Mouse (Mus musculus) midbrain, embryonic 15.5 days (tissue): Measurements from ENCODE around the gene Zpr1. TPM values are rescaled to one million over a fixed set of nuclear protein-coding genes. Genes with fewer than 3 reads are reported as not detected.

Experiments
- ATAC-seq: fragments of 200-750 bp; cut with Nextera tagmentation; replicated peaks from 2 replicates; pipeline ENCODE4 v1.8.0; 2017; ENCODE audit warnings: moderate TSS enrichment
- H3K27ac ChIP-seq: fragments of 300-500 bp; sonication (generic); 2 replicates; pipeline ENCODE4 v1.5.1; 2015; ENCODE audit warnings: mild to moderate bottlenecking, inconsistent platforms
- H3K27me3 ChIP-seq: fragments of 300-500 bp; sonication (generic); replicated peaks from 2 replicates; pipeline ENCODE4 v1.6.1; 2015; ENCODE audit warnings: inconsistent platforms
- H3K36me3 ChIP-seq: fragments of 300-500 bp; sonication (generic); replicated peaks from 2 replicates; pipeline ENCODE4 v1.6.1; 2015; ENCODE audit warnings: inconsistent platforms
- H3K4me1 ChIP-seq: fragments of 300-500 bp; sonication (generic); 2 replicates; pipeline ENCODE4 v1.6.1; 2015; ENCODE audit warnings: inconsistent platforms
- H3K4me2 ChIP-seq: fragments of 300-500 bp; sonication (generic); 2 replicates; pipeline ENCODE4 v1.6.1; 2015; ENCODE audit warnings: inconsistent platforms, mild to moderate bottlenecking, moderate library complexity
- H3K4me3 ChIP-seq: fragments of 300-500 bp; sonication (generic); 2 replicates; pipeline ENCODE4 v1.5.1; 2015; ENCODE audit warnings: mild to moderate bottlenecking, inconsistent platforms
- H3K9ac ChIP-seq: fragments of 300-500 bp; sonication (generic); 2 replicates; pipeline ENCODE4 v1.6.1; 2015; ENCODE audit warnings: mild to moderate bottlenecking, inconsistent platforms
- H3K9me3 ChIP-seq: fragments of 300-500 bp; sonication (generic); 2 replicates; pipeline ENCODE4 v1.6.1; 2016; ENCODE audit warnings: inconsistent platforms
- WGBS: fragments of 180-500 bp; shearing (Covaris S2); methylation state at CpG from one replicate; pipeline ENCODE4 v1.1.7; 2015; ENCODE audit warnings: mixed read lengths; 5-methylcytosine and 5-hydroxymethylcytosine counted together
- polyA plus RNA-seq: library from polyadenylated mRNA; unstranded; fragments of >200 nt; fragmentation: Nextera tagmentation; extraction: Ambion mirVana; gene quantifications from 2 replicates; pipeline ENCODE4 v1.2.1, GENCODE M21; 2015

Zpr1 gene
- polyA plus RNA-seq, 1 experiment from 2014 or later: 64.0 TPM

DNA sequence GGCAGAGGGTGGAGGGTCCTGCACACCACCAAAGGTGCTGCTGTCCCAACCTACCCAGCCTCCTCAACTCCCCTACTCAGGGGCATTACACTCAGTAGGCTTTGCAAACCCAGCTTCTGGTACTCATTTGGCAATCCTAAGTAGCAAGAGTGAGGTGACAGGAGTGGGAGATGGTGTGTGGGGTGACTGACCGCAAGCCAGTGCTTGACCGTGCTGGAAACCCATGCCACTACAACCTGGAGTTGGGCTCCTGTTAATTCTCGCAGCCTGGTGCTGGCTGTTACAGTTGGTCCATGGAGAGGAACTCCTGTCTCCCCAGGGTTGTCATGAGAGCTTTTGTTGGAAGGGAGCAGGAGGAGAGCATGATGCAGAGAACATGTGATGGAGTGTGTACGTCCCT lies 2.1 kb upstream of the Zpr1 start:
- no peak overlapping the region for H3K27ac ChIP-seq
- no peak for ATAC-seq
- H3K4me3 ChIP-seq: no peak overlapping the region
- H3K27me3 ChIP-seq: peaks cover 21% of the 10 kb centered on the region
- 91% methylated on average over 4 of the region's 4 CpGs for WGBS
- H3K4me1 ChIP-seq: peaks cover 13% of the 10 kb centered on the region
- peaks cover 3% of the 10 kb centered on the region; the same call in 1 of the 2 replicates for H3K36me3 ChIP-seq
- no peaks in the 10 kb centered on the region for H3K9me3 ChIP-seq
- no peak overlapping the region for H3K9ac ChIP-seq
- H3K4me2 ChIP-seq: no peak overlapping the region

DNA sequence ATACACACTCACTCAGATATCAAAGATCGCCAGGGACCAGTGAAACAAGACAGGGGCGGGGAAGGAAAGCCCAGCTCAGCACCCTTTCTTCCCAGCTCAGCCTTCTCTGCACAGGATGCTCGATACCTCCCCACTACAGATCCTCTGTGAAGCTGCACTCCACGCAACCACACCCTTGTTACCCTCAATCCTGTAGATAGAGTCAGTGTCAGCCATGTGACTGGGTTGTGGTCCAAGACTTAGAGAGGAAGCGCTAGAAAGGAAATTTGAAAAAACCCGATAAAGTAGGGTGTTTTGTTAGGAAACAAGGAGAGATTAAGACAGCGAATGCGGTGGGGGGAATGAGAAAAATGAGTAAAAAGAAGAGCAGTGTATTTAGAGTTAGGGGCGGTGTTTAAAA lies 794 bp upstream of the Zpr1 start:
- H3K4me1 ChIP-seq: peaks cover 13% of the 10 kb centered on the region
- no peak overlapping the region for H3K9ac ChIP-seq
- H3K36me3 ChIP-seq: peaks cover 10% of the 10 kb centered on the region
- H3K4me2 ChIP-seq: 0 out of 2 replicates have a peak overlapping the region, but pooled peaks have one; percentile 91
- H3K9me3 ChIP-seq: no peaks in the 10 kb centered on the region
- no peak overlapping the region for H3K27ac ChIP-seq
- ATAC-seq: no peak
- peak overlapping the region; percentile 74 for H3K4me3 ChIP-seq
- WGBS: 83% methylated on average over 9 of the region's 9 CpGs
- H3K27me3 ChIP-seq: peaks cover 21% of the 10 kb centered on the region

- H3K9me3 ChIP-seq: no peaks in the 10 kb centered on the region
- peaks cover 13% of the 10 kb centered on the region for H3K4me1 ChIP-seq
- H3K4me3 ChIP-seq: no peak overlapping the region
- H3K36me3 ChIP-seq: peaks cover 26% of the 10 kb centered on the region
- 91% methylated on average over 9 of the region's 9 CpGs for WGBS
- no peak overlapping the region for H3K27ac ChIP-seq
- H3K27me3 ChIP-seq: peaks cover 15% of the 10 kb centered on the region
- no peak for ATAC-seq
- H3K4me2 ChIP-seq: no peak overlapping the region
- no peak overlapping the region for H3K9ac ChIP-seq
Measured at GRCm38 (mm10) chr9:46274494-46274893, 1.6 kb downstream of the Zpr1 start.

DNA sequence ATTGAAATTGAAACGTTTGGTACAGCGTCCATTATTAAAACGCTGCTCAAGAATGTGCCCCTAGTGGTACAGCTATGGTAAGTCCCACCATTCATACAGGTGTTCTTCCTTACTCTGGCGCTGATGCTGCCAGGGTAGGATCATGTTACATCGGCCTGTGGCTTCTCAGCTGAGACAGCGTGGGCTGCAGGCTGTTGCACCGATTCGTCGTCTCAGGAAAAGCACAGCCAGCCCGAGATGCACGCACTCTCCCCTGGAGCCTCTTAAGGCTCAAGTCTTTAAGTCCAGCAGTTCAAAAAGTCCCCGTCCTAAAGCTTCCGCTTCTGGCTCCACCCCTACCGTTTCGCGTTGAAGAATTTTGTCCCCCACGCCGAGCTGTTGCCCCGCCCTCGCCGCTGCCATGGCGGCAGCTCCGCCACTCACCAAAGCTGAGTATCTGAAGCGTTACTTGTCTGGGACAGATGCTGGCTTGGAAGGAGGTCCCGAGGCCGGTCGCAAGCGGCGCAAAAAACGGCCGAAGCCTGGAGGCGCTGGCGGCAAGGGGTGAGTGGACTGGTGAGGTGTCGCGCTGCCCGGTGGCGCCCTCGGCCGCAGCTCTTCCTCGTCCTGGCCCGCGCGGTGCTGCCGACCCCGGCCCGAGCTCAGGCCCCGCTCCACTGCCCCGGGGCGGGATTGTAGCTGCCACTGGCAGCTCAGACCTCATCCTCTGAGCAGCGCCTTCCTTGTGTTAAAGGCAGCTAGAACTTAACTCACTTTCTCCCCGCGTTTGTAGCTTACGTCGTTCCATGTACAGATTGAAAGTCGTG lies 10.0 kb downstream of the Zpr1 start, which contains the start of gene Bud13:
TSS of gene Bud13 (plus strand) at position 378 of the 806 bp plus-strand sequence.
- peak within 1 kb of the TSS; percentile 82 for H3K4me2 ChIP-seq
- H3K36me3 ChIP-seq: peaks cover 31% of the 10 kb centered on the region
- peak within 1 kb of the TSS; percentile 77 for H3K27ac ChIP-seq
- peak; percentile 94 for ATAC-seq
- peak within 1 kb of the TSS; percentile 89 for H3K9ac ChIP-seq
- under 1% methylated on average over 55 of the region's 55 CpGs for WGBS
- peak within 1 kb of the TSS; percentile 93 for H3K4me3 ChIP-seq
- peaks cover 17% of the 10 kb centered on the region for H3K4me1 ChIP-seq
- no peaks in the 10 kb centered on the region for H3K9me3 ChIP-seq
- H3K27me3 ChIP-seq: no peaks in the 10 kb centered on the region

GRCm38 (mm10) chr9:46298381-46298780 lies 25.5 kb downstream of the Zpr1 start:
- no peaks in the 10 kb centered on the region for H3K27me3 ChIP-seq
- H3K4me3 ChIP-seq: no peak overlapping the region
- no peaks in the 10 kb centered on the region for H3K4me1 ChIP-seq
- ATAC-seq: no peak
- no peak overlapping the region for H3K9ac ChIP-seq
- no peak overlapping the region for H3K4me2 ChIP-seq
- no peak overlapping the region for H3K27ac ChIP-seq
- H3K9me3 ChIP-seq: no peaks in the 10 kb centered on the region
- H3K36me3 ChIP-seq: peaks cover 33% of the 10 kb centered on the region
- 94% methylated on average over 4 of the region's 4 CpGs for WGBS

- no peak overlapping the region for H3K4me3 ChIP-seq
- no peak overlapping the region for H3K4me2 ChIP-seq
- no peak overlapping the region for H3K9ac ChIP-seq
- H3K4me1 ChIP-seq: no peaks in the 10 kb centered on the region
- H3K36me3 ChIP-seq: peaks cover 15% of the 10 kb centered on the region; the same call in 1 of the 2 replicates
- H3K27me3 ChIP-seq: no peaks in the 10 kb centered on the region
- no peak overlapping the region for H3K27ac ChIP-seq
- WGBS: 6% methylated on average over 2 of the region's 2 CpGs
- peak; percentile 48; the same call in 1 of the 2 replicates for ATAC-seq
- no peaks in the 10 kb centered on the region for H3K9me3 ChIP-seq
Measured at GRCm38 (mm10) chr9:46302142-46302541, 29.3 kb downstream of the Zpr1 start.

- H3K27ac ChIP-seq: no peak overlapping the region
- H3K4me1 ChIP-seq: 0 out of 2 replicates have a peak, but pooled peaks cover under 1% of the 10 kb centered on the region
- no peak overlapping the region for H3K4me2 ChIP-seq
- no peak for ATAC-seq
- no peaks in the 10 kb centered on the region for H3K27me3 ChIP-seq
- WGBS: 12% methylated on average over 7 of the region's 7 CpGs
- H3K4me3 ChIP-seq: no peak overlapping the region
- no peaks in the 10 kb centered on the region for H3K36me3 ChIP-seq
- H3K9ac ChIP-seq: no peak overlapping the region
- H3K9me3 ChIP-seq: no peaks in the 10 kb centered on the region
Measured at GRCm38 (mm10) chr9:46309121-46309520, 36.3 kb downstream of the Zpr1 start.

DNA sequence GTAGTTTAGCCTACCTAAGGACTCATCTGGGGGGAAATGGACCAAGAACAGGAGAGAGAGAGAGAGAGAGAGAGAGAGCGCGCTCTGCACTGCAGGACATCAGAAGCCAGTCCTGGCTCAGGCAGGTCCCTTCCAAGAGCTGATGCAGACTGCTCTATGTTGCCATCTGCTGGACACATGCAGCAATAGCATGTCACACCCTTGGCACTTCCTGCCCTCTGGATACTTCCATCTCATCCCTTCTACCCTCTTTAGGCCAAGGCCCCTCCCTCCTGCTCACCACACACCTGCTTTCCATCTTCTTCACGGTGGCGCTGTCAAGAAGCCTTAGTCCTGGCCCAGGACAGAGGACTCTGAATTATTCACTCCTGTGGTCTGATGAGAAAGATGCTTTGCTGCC lies 41.6 kb downstream of the Zpr1 start:
- no peak overlapping the region for H3K9ac ChIP-seq
- peaks cover 22% of the 10 kb centered on the region for H3K4me1 ChIP-seq
- H3K4me2 ChIP-seq: no peak overlapping the region
- H3K27me3 ChIP-seq: no peaks in the 10 kb centered on the region
- WGBS: 10% methylated on average over 4 of the region's 4 CpGs
- peak; percentile 60; the same call in 1 of the 2 replicates for ATAC-seq
- no peak overlapping the region for H3K27ac ChIP-seq
- no peaks in the 10 kb centered on the region for H3K36me3 ChIP-seq
- H3K4me3 ChIP-seq: no peak overlapping the region
- no peaks in the 10 kb centered on the region for H3K9me3 ChIP-seq

GRCm38 (mm10) chr9:46314921-46315320 lies 42.1 kb downstream of the Zpr1 start:
- 47% methylated on average over 2 of the region's 2 CpGs for WGBS
- H3K27ac ChIP-seq: no peak overlapping the region
- H3K9ac ChIP-seq: no peak overlapping the region
- no peaks in the 10 kb centered on the region for H3K36me3 ChIP-seq
- H3K4me1 ChIP-seq: peaks cover 22% of the 10 kb centered on the region
- 0 out of 2 replicates have a peak, but pooled peaks have one; percentile 26 for ATAC-seq
- no peak overlapping the region for H3K4me2 ChIP-seq
- no peak overlapping the region for H3K4me3 ChIP-seq
- H3K27me3 ChIP-seq: no peaks in the 10 kb centered on the region
- no peaks in the 10 kb centered on the region for H3K9me3 ChIP-seq

GRCm38 (mm10) chr9:46315807-46316365 lies 43.0 kb downstream of the Zpr1 start:
- WGBS: 21% methylated on average over 11 of the region's 11 CpGs
- Histone ChIP-seq H3K36me3 (no peaks in the 10 kb centered on the region), H3K4me1 (peaks cover 22% of the 10 kb centered on the region), H3K4me3 (no peak overlapping the region), H3K9me3 (no peaks in the 10 kb centered on the region), H3K27ac (peak overlapping the region; percentile 7; the same call in 1 of the 2 replicates), H3K27me3 (no peaks in the 10 kb centered on the region), H3K9ac (no peak overlapping the region), H3K4me2 (peak overlapping the region; percentile 8; the same call in 1 of the 2 replicates)
- peak; percentile 72; the same call in 1 of the 2 replicates for ATAC-seq

DNA sequence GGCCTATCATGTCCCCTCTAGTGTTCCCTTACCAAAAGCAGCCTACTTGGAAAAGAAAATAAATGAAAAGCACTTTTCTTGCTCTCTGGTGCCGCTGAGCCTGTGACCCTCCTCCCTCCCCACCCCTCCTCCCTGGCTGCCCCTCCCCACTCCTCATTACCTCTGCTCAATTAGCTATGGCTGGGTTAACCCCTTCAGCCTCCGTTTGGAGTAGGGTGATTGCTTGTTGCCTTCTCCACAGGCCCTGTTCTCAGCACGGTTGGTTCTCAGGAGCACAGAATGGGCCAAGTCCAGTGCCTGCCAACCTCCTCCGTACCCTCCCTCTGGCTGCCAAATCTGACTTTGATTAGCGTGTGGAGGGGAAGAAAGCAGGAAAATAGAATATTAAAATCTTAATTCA lies 43.5 kb downstream of the Zpr1 start:
- Histone ChIP-seq H3K27me3 (no peaks in the 10 kb centered on the region), H3K4me3 (no peak overlapping the region), H3K9me3 (no peaks in the 10 kb centered on the region), H3K36me3 (no peaks in the 10 kb centered on the region), H3K9ac (no peak overlapping the region), H3K27ac (0 out of 2 replicates have a peak overlapping the region, but pooled peaks have one; percentile 7), H3K4me2 (no peak overlapping the region), H3K4me1 (peaks cover 22% of the 10 kb centered on the region)
- WGBS: 13% methylated on average over 5 of the region's 5 CpGs
- no peak for ATAC-seq

GRCm38 (mm10) chr9:46316909-46317308 lies 44.0 kb downstream of the Zpr1 start:
- Histone ChIP-seq H3K36me3 (no peaks in the 10 kb centered on the region), H3K4me2 (no peak overlapping the region), H3K4me3 (no peak overlapping the region), H3K27me3 (no peaks in the 10 kb centered on the region), H3K9me3 (no peaks in the 10 kb centered on the region), H3K27ac (0 out of 2 replicates have a peak overlapping the region, but pooled peaks have one; percentile 16), H3K4me1 (peaks cover 22% of the 10 kb centered on the region), H3K9ac (no peak overlapping the region)
- ATAC-seq: 0 out of 2 replicates have a peak, but pooled peaks have one; percentile 28
- WGBS: 43% methylated on average over 8 of the region's 8 CpGs
